Mouse (Mus musculus): ENCODE data around the gene Katnal1. TPM values are rescaled to one million over a fixed set of nuclear protein-coding genes. Genes with fewer than 3 reads are reported as not detected.

Gene Katnal1
- total RNA-seq (2023): 1 to 10 TPM; 3.0 to 3.9 TPM

DNA sequence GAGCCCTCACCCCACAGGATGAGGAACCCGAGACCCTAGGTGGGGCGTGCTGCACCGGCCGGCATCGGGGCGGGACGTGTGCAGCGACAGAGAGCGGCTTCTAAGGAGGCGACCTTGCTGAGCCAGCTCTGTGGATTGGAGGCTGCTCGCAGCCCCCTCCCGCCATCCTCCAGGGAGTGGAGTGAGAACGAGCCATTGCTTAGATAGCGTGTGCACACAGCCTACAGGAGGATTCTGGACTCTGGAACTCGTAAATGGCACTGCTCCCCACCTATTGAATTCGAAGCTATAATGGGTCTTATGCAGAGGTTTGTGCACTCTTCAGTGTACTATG, at the start of gene Katnal1:
Gene Katnal1 (minus strand): TSS at position 205 of the 334 bp plus-strand sequence.

Other genes starting within 250 kb of the Katnal1 start
- 1 to 10 TPM; 6.6 to 9.0 TPM for gene Gm42791, start 65.8 kb upstream of the Katnal1 start, total RNA-seq (2023)